Mouse (Mus musculus) retina, adult 2 months (tissue): ENCODE data around the gene Ptprn2.

Source experiments
- DNase-seq: peaks from one replicate; pipeline ENCODE4 v3.0.0-alpha.2; 2012; ENCODE audit warnings: low read depth, low spot score

Gene Ptprn2

DNA sequence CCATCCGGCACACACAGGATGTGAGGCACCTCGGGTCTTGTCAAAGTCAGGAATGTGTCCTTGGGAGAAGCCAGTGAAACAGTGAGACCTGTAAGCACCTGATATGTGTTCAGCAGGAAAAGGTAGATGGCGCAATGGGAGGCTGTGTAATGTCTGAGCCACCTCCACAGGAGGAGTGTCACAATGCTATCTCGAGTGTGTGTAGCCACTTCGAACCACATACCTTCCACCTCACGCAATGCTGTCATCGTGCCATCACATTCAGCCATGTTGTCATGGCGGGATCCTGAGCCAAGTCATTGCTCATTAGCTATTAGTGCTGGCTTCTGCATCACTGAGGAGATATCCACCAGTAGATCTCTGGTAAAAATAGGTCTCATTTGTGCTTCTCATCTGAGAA, 290.9 kb downstream of the Ptprn2 start:
- no peak for DNase-seq

DNA sequence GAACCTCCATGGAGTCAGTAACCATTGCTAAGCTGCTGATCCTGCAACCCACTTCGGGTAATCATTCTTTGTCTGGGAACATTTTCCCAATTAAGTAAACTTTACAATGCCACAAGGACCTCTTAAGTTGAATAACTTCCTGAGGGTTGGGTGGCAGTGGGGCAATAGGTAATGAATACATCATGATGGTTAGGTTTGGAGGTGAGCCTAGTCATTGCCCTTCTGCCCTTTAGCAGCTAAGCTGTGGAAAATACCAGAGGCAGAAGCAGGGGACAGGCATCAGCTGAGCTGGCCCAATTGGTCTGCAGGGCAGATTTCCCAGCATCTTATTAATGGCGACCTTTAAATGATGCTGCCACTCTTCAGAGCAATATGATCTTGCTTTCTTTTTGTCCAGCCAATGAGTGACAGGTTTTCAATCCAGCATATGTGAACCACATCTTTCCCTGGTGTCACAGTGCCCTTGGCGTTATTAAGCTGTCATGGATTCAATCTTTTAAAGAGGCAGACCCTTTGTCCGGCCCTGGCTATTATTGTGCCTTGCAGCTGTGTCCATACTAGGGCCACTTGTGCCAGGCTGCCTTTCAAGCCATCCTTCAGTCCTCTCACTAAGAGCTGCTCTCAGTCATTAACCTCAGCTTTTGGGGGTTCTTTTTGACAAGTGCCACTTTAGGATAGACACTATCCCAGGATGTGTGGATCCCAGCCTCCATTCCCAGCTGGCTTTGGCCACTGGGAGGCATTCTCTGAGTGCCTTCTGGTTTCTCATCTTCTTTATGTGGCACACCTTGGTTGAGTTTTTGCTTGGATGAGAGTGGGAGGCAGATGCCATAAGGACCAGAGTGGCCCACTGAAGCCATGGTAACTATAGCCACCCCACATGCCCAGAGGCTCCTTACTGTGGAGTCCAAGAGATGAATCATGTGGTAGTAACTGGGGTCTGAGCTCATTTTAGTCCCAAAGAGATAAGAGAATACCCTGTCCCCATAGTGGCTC, 292.9 kb downstream of the Ptprn2 start:
- no peak for DNase-seq

DNA sequence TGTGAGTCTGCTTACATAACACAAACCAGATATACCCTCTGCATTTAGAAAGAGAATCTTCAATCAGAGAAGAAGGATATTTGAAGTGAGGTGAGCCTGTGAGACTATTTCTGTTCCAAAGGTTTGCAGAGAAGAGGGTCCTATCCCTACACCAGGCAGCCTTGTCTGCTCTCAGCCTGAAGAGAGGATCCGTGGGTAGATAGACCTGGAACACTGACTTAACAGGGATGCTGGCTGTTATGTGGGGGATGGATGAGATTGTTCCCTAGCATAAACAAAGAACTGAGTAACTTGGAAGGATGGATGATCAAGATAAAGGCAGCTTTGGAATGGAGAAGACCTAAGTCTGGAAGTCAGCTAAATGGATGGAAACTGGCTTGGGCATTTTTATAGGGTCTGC, 294.9 kb downstream of the Ptprn2 start:
- no peak for DNase-seq

DNA sequence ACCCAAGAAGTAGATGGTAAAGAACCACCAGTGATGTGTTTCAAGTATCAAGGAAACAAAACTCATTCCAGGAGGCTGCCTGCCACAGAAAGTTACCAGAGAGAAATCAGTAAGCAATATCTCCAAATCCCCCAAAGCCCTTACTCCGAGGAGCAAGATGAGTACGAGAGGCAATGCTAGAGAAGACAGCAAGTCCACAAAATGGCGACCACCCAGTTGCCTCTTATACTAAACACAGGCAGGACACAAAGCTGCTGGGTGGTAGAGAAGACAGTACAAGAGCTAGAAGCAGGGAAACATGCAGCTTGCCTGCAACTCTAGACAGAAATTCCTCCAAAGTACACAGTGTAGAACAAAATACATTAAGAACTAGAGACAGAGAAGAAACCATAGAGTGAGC, 300.2 kb downstream of the Ptprn2 start:
- no peak for DNase-seq

DNA sequence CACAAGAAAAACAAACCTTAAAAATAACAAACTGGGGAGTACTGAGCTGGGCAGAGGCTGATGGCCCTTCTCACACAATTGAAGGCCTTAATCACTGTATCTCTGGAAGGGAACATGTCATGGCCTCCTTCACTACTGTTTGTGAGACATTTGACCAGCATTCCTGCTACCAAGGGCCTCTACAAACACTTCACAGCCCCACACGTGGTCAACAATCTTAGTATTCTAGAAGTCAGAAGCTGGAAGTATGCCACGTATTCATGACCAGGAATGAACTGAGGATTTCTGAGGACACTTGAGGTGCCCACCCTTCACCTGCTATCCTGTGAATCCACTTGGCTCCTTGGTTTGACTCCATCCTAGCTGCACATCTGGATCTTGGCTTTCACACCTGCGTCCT, 302.8 kb downstream of the Ptprn2 start:
- DNase-seq = no peak

DNA sequence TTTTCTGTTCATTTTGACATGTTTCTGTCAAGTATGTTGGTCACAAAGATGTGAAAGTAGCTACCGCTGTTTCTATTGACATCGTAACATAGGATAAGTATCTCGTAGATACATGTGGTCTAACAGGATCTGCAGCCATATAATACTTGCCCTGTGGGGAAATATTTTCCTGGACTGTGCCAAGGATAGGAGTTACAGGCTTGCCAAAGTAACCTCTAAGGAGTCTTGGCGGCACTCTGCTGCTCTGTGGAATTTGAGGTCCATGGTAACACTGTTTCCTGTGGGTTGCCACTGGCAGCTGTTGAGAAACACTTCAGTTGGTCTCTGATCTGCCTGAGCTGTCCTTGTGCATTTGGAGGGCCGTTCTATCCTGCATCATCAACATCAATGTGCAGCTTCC, 317.8 kb downstream of the Ptprn2 start:
- no peak for DNase-seq

GRCm38 (mm10) chr12:116804712-116805111, 319.2 kb downstream of the Ptprn2 start:
- DNase-seq = no peak

GRCm38 (mm10) chr12:116805129-116805809, 319.7 kb downstream of the Ptprn2 start:
- no peak for DNase-seq

- DNase-seq = no peak
Measured at GRCm38 (mm10) chr12:116806089-116806488, 320.6 kb downstream of the Ptprn2 start.

GRCm38 (mm10) chr12:116813012-116813411, 327.5 kb downstream of the Ptprn2 start:
- DNase-seq = no peak

DNA sequence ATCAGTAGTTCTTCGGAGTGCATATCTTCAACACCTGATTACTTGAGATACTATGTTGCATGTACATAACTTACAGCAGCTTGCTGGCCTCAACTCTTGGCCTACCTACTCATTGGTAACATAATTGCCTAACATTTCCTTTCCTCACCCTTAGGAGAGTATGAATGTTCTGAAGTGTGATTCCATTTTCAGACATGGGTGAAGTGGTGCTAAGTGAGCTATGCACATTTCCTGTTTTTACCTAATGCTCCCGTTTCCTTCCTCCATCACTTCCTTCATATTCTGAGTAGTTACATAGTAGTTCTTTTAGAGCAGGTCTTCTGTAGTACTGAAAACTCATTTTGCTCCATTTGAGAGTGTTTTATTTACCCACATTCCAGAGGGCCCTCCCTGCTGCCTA, 334.3 kb downstream of the Ptprn2 start:
- DNase-seq = no peak

DNA sequence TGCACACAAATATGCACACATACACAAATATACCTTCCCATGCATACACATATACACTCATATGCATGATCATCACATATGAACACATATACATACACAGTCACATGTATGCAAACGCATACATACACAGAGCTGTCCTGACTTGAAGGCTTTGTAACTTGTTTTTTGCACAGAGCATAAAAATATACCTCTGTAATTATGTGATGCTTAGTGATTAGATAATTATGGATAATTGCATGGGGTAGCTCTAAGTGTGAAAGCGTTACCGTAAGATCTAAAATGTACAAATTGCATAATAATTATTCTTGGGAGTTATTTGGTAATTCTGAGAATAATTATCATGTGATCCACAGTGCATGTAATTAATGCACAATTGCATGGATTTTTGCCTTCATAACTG, 337.8 kb downstream of the Ptprn2 start:
- DNase-seq = no peak

DNA sequence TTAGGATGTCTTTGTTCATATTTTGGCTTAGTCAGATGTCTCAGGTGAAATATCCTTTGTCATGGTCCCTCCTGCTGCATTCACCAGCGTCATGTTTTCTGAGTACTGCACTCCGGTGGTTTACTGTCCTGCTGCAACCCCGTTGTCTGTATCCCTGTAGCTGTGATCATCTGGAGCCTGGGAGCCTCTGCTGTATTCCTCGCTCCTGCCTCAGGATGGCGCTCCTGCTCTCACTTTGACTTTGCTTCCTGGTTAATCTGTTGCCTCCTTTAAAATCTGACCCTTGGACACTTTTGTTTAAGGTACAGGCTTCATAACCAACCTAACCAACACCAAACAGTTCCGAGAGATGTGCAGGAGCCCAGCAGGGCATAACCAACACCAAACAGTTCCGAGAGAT, 342.2 kb downstream of the Ptprn2 start:
- no peak for DNase-seq

GRCm38 (mm10) chr12:116838611-116839192, 353.2 kb downstream of the Ptprn2 start:
- DNase-seq = no peak

- no peak for DNase-seq
Measured at GRCm38 (mm10) chr12:116842723-116843272, 357.3 kb downstream of the Ptprn2 start.

DNA sequence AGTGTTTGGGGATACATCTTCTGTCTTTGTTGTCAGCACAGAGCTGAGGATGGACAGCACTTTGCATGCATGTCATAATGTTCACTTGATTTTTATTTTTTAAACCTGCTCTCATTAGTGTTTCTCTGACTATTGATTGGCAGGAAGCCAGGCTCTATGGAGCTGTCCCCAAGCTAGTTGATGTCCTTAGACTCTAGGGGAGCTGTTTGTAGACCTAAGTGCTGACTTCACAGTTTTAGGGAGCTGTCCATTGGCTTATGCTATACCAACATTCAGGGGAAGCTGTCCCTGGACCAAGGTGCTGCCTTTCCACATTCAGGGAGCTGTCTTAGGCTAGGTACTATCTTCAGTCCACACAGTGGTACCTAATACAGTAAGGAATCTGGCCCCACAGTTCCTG, 360.7 kb downstream of the Ptprn2 start:
- no peak for DNase-seq

- no peak for DNase-seq
Measured at GRCm38 (mm10) chr12:116847021-116847420, 361.5 kb downstream of the Ptprn2 start.

GRCm38 (mm10) chr12:116856307-116856706, 370.8 kb downstream of the Ptprn2 start:
- no peak for DNase-seq

- no peak for DNase-seq
Measured at GRCm38 (mm10) chr12:116861360-116862017, 376.0 kb downstream of the Ptprn2 start.

- no peak for DNase-seq
Measured at GRCm38 (mm10) chr12:116863291-116863899, 377.9 kb downstream of the Ptprn2 start.
